Mouse (Mus musculus): ENCODE data around the gene Gm10282. TPM values are rescaled to one million over a fixed set of nuclear protein-coding genes. Genes with fewer than 3 reads are reported as not detected.

Gene Gm10282
- total and polyA plus RNA-seq, 3 experiments = 18.3 to 176 (median 76.4) TPM

- peak; percentile 65; the same call in 1 of the 2 replicates for TF ChIP-seq NELFE (IDR thresholded peaks at IDR 0.05; ENCODE audit: low read depth, low read length)
- no peak for TF ChIP-seq ZMIZ1 (IDR thresholded peaks at IDR 0.05; ENCODE audit: low read depth, low read length)
- 0 out of 2 replicates have a peak, but pooled peaks have one; percentile 5 for TF ChIP-seq JUN (IDR thresholded peaks at IDR 0.05; ENCODE audit: insufficient read depth, low read depth, low read length)
- peak; percentile 80 for TF ChIP-seq ZNF384 (IDR thresholded peaks at IDR 0.05; ENCODE audit: low read depth, low read length)
- no peak for TF ChIP-seq USF2 (conservative IDR thresholded peaks at IDR 0.05; ENCODE audit: low read depth, low read length)
- TF ChIP-seq USF1 (IDR thresholded peaks at IDR 0.05; ENCODE audit: low read depth, low read length) = no peak
- peak; percentile 34; the same call in 1 of the 2 replicates for TF ChIP-seq MXI1 (IDR thresholded peaks at IDR 0.05; ENCODE audit: low read depth, low read length)
- no peak for TF ChIP-seq POLR2AphosphoS2 (IDR thresholded peaks at IDR 0.05; ENCODE audit: low read depth, low read length)
- no peak for TF ChIP-seq GABPA (IDR thresholded peaks at IDR 0.05; ENCODE audit: insufficient replicate concordance, low read depth, low read length)
- TF ChIP-seq TCF12 (IDR thresholded peaks at IDR 0.05; ENCODE audit: low read depth, low read length) = no peak
- peak; percentile 68 for TF ChIP-seq MYC (IDR thresholded peaks at IDR 0.05; ENCODE audit: low read depth, low read length)
- 0 out of 2 replicates have a peak, but pooled peaks have one; percentile 27 for TF ChIP-seq RCOR1 (conservative IDR thresholded peaks at IDR 0.05; ENCODE audit: low read depth, low read length)
Measured at GRCm38 (mm10) chr8:72261019-72261418, 44.0 kb downstream of the Gm10282 start (continued).

- Histone ChIP-seq H3K79me2 (replicated peaks; ENCODE audit: control insufficient read depth, extremely low read depth, insufficient read depth, poor library complexity, severe bottlenecking) (no peaks in the 10 kb centered on the region), H3K4me1 (ENCODE audit: control insufficient read depth in 1 of 2, insufficient read depth in 2 of 2) (peaks cover 6 to 39% of the 10 kb centered on the region in 2 experiments; a peak in 3 of 4 replicates), H3K4me3 (replicated peaks in 1 of 3; ENCODE audit: low read depth in 2 of 3, low read length in 2 of 3, poor library complexity in 1 of 3) (no peak overlapping the region), H3K27ac (ENCODE audit: insufficient read depth, low read depth) (no peak overlapping the region), H3K9ac (ENCODE audit: insufficient read depth, low read depth) (no peak overlapping the region), H3K27me3 (replicated peaks) (no peaks in the 10 kb centered on the region), H3K9me3 (replicated peaks; ENCODE audit: low read length) (no peaks in the 10 kb centered on the region), H3K4me2 (ENCODE audit: insufficient read depth, low read depth, poor library complexity, severe bottlenecking) (no peak overlapping the region; the same call in 1 of the 2 replicates), H3K36me3 (replicated peaks in 1 of 2; ENCODE audit: control insufficient read depth in 1 of 2, insufficient read depth in 1 of 2, low read length in 1 of 2) (peaks cover 8 to 23% of the 10 kb centered on the region in 2 experiments)
- TF ChIP-seq CTCF (conservative IDR thresholded peaks at IDR 0.05 in 1 of 2, IDR thresholded peaks at IDR 0.05 in 1 of 2; ENCODE audit: low read depth in 2 of 2, low read length in 2 of 2) = 0 out of 4 replicates have a peak, but pooled peaks of 1 of the 2 experiments have one; percentile 9
- TF ChIP-seq IRF4 (IDR thresholded peaks at IDR 0.05; ENCODE audit: low read depth, low read length) = peak; percentile 35
- peak; percentile 12 for TF ChIP-seq SMC3 (IDR thresholded peaks at IDR 0.05; ENCODE audit: low read depth, low read length)
- TF ChIP-seq TCF12 (IDR thresholded peaks at IDR 0.05; ENCODE audit: low read depth, low read length) = peak; percentile 32; the same call in 1 of the 2 replicates
- no peak for TF ChIP-seq POLR2A (IDR thresholded peaks at IDR 0.05; ENCODE audit: low read depth, low read length)
- TF ChIP-seq USF2 (conservative IDR thresholded peaks at IDR 0.05; ENCODE audit: low read depth, low read length) = no peak
- TF ChIP-seq EP300 (IDR thresholded peaks at IDR 0.05; ENCODE audit: low read length) = peak; percentile 35; the same call in 1 of the 2 replicates
- peak; percentile 68 for TF ChIP-seq BHLHE40 (IDR thresholded peaks at IDR 0.05; ENCODE audit: low read depth, low read length)
- peak; percentile 58; the same call in 1 of the 2 replicates for TF ChIP-seq MXI1 (IDR thresholded peaks at IDR 0.05; ENCODE audit: low read depth, low read length)
- in situ Hi-C loops (cut with MboI; ENCODE audit: low pct_ligation_motif_present, low pct_unique_long_range_greater_than_20kb, low sequenced_read_pairs) (no loop called here), dilution Hi-C loops (cut with MboI; ENCODE audit: extremely low pct_ligation_motif_present, extremely low pct_unique_long_range_greater_than_20kb, low sequenced_read_pairs) (no loop called here)
- DNase-seq (ENCODE audit: extremely low read depth) = peak; percentile 71
Measured at GRCm38 (mm10) chr8:72260585-72260984, 44.5 kb downstream of the Gm10282 start.

- DNase-seq (ENCODE audit: extremely low read depth) = no peak
- H3K36me3 ChIP-seq (replicated peaks in 1 of 2; ENCODE audit: control insufficient read depth in 1 of 2, insufficient read depth in 1 of 2, low read length in 1 of 2) = peaks cover 15 to 30% of the 10 kb centered on the region in 2 experiments
- H3K9me3 ChIP-seq (replicated peaks; ENCODE audit: low read length) = no peaks in the 10 kb centered on the region
- H3K4me3 ChIP-seq (replicated peaks in 1 of 3; ENCODE audit: low read depth in 2 of 3, low read length in 2 of 3, poor library complexity in 1 of 3) = no peak overlapping the region
- H3K9ac ChIP-seq (ENCODE audit: insufficient read depth, low read depth) = no peak overlapping the region
- dilution Hi-C loops (cut with MboI; ENCODE audit: extremely low pct_ligation_motif_present, extremely low pct_unique_long_range_greater_than_20kb, low sequenced_read_pairs) = no loop called here
- no peak for TF ChIP-seq ZC3H11A (IDR thresholded peaks at IDR 0.05; ENCODE audit: low read depth, low read length)
- TF ChIP-seq KAT2A (IDR thresholded peaks at IDR 0.05; ENCODE audit: insufficient replicate concordance, low read length) = no peak
- no peak for TF ChIP-seq HCFC1 (IDR thresholded peaks at IDR 0.05; ENCODE audit: low read depth, low read length)
- no peak for TF ChIP-seq USF1 (IDR thresholded peaks at IDR 0.05; ENCODE audit: low read depth, low read length)
- H3K4me1 ChIP-seq (ENCODE audit: control insufficient read depth in 1 of 2, insufficient read depth in 2 of 2) = peaks cover 6 to 39% of the 10 kb centered on the region in 2 experiments; a peak in 3 of 4 replicates
- in situ Hi-C loops (cut with MboI; ENCODE audit: low pct_ligation_motif_present, low pct_unique_long_range_greater_than_20kb, low sequenced_read_pairs) = no loop called here
- H3K4me2 ChIP-seq (ENCODE audit: insufficient read depth, low read depth, poor library complexity, severe bottlenecking) = no peak overlapping the region
- no peak overlapping the region for H3K27ac ChIP-seq (ENCODE audit: insufficient read depth, low read depth)
- H3K79me2 ChIP-seq (replicated peaks; ENCODE audit: control insufficient read depth, extremely low read depth, insufficient read depth, poor library complexity, severe bottlenecking) = no peaks in the 10 kb centered on the region
- H3K27me3 ChIP-seq (replicated peaks) = no peaks in the 10 kb centered on the region
Measured at GRCm38 (mm10) chr8:72259862-72260261, 45.2 kb downstream of the Gm10282 start.
